Mouse (Mus musculus) cerebellum, adult 2 months (tissue): ENCODE results near the gene Nfatc2.

Experiments used
- CTCF ChIP-seq: fragments of 200-500 bp; IDR thresholded peaks from 2 replicates; pipeline ENCODE4 v1.5.1; 2011; ENCODE audit warnings: low read depth, mild to moderate bottlenecking, control low read depth, low read length, moderate library complexity, borderline replicate concordance; ENCODE audit not compliant: insufficient read depth
- POLR2A ChIP-seq: fragments of 200-500 bp; IDR thresholded peaks from 2 replicates; pipeline ENCODE4 v1.6.1; 2011; ENCODE audit warnings: low read length, control low read depth, borderline replicate concordance; ENCODE audit not compliant: insufficient read depth

DNA sequence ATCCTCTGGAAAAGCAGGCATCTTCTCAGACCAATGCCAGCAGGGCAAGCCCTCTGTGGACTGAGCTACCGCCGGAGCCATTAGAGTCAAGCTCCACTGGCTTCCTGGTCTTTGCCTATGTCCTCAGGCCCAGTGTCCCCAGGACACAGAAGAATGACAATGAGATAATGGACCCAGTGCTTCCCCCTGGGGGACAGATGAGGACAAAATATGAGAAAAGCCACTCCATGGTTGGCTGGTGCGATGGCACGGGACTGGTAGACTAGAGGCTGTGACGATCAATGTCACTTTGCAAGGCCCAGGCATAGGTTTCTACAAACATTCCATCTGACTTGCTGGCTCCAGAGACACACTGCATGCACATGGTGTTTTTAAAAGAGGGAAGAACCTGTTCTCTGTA is 8.5 kb downstream of the Nfatc2 start:
- no peak for TF ChIP-seq POLR2A
- TF ChIP-seq CTCF: no peak
